Mouse (Mus musculus): ENCODE results near the gene Fchsd2.

Fchsd2 gene

DNA sequence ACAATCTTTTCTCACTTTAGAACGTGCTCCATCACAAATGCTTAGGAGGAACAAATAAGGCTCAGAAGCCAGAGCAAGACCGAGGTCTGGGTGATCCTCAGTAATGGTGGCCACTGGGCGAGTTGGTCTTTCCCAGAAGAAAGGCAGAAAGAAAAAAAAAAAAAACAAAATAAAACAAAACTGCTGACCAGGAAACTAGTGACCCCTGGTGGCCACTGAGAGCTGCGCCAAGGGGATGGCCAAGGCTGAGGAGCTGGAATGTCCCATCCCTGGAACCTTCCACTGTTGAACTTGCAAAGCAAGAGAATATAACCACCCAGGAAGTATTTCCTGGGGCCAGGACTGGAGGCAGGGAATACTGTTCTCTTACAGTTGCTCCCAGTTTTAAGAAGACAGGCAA is 195.8 kb downstream of the Fchsd2 start:
- DNase-seq (ENCODE audit: low spot score) = peak; percentile 73

DNA sequence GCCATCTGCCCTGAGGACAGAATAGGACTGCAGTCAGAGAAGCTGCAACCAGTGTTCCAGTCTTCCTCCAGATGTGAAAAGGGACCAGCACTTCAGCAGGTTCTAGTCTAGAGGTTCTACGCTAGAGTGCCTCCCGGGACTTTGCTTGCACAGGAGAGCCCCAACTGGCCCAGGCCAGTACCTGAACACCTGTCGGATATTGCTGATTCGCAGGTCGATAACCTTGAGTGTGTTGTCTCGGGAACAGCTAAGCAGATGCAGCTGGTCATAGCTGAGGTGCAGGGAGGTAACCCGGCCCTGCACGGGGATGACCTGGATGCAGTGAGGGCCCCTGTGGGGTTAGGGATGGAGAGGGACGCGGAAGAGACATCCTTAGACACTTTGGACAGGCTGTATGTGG is 197.7 kb downstream of the Fchsd2 start:
- DNase-seq (ENCODE audit: low spot score) = no peak

DNA sequence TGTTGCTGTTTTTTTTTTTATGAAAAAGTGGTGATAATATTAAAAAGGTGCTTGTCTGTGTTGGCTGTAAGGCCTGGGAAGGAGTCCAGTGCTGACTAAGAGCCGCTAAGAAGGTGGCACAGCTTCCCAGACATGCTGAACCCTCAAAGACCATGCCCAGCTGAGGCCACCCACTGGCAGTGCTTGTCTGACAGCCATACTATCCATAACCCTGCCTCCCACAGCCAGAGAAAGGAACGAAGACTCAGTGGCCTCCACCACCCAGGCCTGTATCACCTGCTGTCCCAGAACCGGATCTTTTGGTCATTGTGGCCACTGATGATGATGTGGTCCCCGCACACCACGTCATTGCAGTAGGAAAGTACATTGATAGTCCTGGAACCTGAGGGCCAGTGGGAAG is 198.5 kb downstream of the Fchsd2 start:
- DNase-seq (ENCODE audit: low spot score) = no peak

DNA sequence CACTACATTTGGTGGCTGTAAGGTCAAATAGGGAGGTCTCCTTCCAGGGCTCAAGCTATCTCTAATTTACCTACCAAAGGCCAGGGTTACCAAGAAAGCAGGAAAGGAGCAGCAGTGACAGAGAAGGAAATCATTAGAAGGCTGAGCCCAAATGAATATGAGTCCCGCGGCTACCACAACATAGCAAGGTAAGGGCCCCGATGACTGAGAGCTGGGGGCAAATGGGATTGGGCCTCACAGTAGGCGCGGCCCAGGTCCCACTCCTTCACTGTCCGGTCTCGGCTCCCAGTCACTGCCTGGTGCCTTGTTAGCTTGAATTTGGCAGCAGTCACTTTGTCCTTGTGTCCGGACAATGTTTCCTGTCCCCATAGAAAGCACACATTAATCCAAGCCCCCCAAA is 199.0 kb downstream of the Fchsd2 start:
- no peak for DNase-seq (ENCODE audit: low spot score)

DNA sequence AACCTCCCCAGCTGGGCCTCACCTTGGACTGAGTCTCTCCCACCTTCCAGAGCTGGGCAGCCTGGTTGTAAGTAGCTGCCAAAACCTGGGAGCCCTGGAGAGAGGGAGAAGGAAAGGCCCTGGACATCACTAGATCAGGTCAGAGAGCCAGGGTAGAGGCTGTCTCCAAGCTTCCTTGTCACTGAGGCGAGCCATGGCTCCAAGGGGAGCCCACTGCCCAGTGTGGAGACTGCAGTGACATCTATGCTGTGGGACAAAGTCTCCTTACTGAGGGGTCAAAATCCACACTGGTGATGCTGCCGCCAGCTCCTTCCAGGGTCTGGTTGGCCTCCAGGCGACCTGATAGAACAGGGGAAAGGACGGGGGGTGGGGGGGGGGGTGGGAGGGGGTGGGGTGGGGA is 199.4 kb downstream of the Fchsd2 start:
- no peak for DNase-seq (ENCODE audit: low spot score)

DNA sequence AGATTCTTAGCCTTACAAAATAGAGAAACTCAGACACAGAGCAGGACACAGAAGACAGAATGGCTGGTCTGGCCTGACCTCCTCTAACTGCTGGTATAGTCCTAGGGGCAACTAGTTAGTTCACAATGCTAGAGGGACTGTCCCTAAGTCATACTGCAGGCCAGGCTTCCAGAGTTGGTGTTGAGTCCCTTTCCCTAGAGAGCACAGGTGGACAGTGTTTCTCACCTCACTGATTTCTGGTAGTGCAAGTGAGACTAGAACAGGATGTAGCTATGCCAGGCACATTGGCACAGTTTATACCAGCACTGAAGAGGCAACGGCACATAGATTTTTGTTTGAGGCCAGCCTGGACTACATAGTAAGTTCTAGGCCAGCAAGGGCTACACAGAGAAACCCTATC is 200.0 kb downstream of the Fchsd2 start:
- no peak for DNase-seq (ENCODE audit: low spot score)

DNA sequence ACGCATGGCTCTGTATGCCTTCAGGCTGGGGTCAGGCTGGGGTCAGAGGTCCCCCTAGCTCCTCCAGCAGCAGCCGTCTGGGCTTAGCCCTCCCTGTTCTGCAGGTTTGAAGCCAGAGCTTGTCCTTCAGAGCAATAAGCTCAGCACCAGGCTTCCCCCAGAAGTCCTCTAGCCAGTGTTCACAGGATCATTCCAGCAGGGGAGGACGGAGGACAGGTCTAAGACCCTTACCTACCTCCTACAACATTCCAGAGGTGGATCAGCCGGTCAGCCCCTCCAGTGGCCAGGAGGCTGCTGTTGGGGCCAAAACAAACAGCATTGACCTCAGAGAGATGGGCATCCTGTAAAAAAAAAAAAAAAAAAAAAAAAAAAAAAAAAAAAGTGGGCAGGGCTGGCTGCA is 200.5 kb downstream of the Fchsd2 start:
- no peak for DNase-seq (ENCODE audit: low spot score)

DNA sequence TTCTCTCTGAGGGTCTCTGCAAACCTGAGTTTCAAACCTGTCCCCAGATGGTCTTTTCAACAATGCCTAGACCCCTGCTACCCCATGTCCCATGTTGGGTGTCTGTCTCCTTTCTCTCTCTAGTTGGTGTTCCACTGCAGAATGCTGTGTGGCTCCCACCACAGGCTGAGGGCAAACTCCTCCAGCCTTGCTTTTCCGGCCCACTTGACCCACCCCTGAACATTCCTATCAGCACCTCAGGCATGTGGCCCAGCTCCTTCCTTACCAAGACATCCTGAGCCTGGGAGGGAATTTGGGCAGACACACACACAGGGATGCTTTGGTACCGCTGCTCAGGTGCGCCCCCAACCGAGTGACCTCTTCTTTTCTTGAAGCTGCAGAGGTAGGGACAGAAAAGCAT is 200.9 kb downstream of the Fchsd2 start:
- DNase-seq (ENCODE audit: low spot score) = no peak

DNA sequence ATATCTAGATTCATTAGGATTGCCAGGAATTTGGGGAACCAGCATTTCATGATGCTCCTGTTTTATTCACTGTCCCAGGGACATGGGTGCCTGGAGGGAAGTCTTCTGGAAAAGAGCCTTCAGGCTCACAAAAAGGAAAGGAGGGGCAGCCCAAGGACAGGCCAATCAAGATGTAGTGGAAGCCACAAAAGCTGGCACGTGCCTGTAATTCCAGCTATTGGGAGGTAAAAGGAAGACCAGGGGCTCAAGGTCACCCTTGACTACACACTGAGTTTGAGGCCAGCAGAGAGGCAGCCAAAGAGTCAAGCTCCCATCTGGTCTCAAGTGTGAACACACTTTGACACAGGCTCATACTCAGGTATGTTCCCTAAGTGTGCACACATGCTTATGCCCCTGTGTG is 202.8 kb downstream of the Fchsd2 start:
- no peak for DNase-seq (ENCODE audit: low spot score)

DNA sequence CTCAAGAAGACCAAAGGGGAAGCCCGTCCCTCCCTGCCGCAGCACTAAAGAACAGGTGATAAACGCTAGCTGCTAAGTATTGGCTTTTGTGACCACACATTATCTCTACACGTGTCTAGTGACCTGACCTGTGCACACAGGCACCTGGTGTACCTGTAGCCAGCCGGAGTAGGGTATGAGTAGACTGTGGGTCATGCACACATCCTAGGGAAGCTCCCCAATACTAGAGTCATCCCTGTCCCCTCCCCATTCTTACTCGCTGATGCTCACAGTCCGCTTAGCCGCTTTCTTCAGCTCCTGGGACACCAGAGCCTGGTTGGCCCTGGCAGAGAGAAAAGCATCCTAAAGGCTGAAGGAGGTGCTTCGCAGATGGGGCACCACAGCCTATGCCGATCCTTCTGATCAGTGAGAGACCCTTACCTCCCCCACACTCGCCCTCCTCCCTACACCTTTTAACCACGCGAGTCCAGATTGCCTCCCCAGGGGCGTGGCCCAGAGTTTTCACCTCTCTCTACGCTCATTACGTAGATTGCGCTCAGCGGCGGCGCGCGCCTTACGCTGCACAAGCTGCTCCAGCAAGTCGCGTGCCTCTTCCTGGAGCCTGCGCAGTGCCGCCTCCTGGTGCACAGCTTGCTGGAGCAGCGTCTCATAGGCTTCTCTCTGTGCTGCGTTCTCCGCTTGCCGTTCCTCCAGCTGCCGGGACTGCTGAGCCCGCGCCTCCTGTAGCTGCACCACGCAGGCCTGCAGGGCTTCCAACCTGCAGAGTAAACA is 203.8 kb downstream of the Fchsd2 start:
- DNase-seq (ENCODE audit: low spot score) = no peak

DNA sequence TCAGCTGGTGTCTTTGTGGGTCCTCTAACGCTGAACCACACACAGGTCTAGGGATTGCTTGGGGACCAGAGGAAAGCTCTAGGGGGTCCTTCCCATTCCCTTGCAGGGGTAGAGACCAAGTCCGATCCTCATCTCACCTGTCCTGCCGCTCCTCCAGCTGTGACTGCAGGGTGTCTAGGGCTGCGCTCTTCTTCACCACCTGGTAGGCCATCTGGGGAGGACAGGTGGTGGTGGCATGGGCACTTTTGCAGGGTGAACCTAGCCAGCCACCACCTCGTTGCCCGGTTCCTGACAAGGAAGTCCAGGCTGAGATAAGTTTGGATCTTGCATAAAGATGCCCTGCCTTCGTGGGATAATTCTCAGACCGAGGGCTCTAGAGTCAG is 204.4 kb downstream of the Fchsd2 start:
- no peak for DNase-seq (ENCODE audit: low spot score)

DNA sequence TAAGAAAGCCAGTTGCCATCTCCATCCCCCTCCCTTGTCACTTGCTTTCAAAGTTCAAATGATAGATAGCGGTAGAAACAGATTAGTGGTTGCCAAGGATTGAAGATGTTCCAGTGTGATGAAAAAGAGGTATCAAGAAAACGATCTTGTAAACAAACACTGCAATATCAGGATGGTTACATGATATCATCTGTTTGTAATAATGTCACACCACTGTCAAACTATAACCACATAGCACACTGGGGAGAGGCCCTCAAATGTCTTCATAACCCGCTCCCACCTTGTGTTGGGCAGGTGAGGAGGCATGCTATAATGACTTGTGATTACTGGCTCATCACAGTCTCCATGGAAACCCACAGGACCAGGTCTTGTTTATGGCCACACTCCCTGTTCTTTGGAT is 205.7 kb downstream of the Fchsd2 start:
- no peak for DNase-seq (ENCODE audit: low spot score)

DNA sequence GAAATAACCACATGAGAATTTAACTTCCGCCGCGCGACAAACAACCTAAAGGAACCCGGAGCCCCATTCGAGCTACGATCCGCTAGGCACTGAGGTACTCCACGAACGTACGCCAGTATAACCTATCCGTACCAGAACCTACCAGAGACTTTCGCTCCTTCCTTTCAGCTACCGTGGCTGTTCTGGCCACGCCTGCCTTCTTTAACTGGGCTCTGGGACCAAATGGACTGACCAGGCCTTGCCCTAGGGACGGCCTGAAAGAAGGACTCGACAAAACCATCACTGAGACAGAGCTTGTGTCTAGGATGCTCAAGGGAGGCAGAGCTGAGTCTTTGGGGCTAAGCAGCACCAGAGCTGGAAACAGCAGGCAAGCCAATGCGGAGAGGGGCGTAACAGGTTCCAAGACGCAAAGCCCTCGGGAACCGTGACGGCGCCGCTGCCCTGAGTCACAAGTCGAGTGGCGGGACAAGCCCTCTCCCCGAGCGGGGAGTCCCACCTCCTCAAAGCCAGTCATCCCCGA is 208.8 kb downstream of the Fchsd2 start:
- DNase-seq (ENCODE audit: low spot score) = peak; percentile 30

DNA sequence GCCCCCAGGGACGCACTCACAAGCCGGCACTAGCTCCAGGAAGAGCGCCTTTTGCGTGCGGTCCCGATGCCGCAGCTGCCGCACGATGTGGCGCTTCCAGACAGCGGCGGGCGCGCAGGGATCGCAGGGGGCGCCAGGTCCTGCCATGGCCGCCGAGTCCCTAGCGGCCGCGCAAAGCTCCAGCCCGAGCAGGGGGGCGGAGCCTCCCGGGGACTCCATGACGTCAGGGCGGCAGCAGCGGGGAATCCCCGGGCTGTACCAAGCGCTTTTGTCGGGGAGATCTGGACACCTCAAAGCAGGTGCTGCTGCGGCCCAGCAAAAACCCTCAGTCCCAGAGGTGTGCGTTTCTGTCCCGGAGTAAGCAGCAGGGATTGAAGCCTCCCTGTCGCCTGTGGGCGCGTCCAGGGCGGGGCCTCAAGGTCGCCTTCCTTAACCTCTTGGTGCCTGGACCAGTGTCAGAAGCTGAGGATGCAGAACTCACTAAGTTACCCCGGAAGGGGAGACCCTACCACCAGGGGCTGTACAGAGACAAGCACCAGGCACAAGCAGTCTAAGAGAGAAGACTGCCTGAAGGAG is 209.3 kb downstream of the Fchsd2 start, which contains the start of gene Atg16l2:
Atg16l2 (minus strand) TSS at position 371 of the 576 bp plus-strand sequence.
- DNase-seq (ENCODE audit: low spot score) = peak; percentile 72

DNA sequence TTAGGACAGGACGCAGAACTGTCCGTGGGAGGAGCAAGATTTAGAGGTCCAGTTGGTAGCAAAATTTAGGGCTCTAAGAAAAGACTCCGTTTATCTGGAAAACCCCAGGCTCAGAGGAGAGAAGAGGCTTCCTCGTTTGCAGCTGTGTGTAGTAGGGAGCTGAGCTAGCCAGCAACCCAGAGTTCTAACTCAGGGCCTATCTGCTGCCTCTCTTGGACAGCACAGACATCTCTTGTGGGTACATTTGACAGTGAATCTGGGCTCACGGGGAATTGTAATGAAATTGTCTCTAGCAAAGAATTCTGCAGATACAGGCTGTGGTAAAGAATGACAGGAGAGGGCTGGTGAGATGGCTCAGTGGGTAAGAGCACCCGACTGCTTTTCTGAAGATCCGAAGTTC is 210.0 kb downstream of the Fchsd2 start:
- no peak for DNase-seq (ENCODE audit: low spot score)

DNA sequence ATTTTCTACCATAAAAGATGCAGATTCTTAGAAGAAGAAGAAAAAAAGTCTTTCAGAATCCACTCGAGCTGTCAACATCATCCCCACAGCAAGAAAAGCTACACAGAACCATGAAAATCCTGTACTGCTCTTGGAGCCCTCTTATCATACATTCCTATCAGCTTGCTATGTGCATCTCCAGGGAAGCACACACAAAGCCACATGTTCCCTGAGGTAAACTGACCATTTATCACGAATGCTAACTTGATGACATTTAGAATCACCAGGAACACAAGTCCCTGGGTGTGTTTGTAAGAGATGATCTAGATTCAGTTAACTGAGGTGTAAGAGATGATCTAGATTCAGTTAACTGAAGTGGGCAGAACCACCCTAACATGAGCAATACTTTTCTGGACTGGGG is 214.2 kb downstream of the Fchsd2 start:
- DNase-seq (ENCODE audit: low spot score) = no peak

DNA sequence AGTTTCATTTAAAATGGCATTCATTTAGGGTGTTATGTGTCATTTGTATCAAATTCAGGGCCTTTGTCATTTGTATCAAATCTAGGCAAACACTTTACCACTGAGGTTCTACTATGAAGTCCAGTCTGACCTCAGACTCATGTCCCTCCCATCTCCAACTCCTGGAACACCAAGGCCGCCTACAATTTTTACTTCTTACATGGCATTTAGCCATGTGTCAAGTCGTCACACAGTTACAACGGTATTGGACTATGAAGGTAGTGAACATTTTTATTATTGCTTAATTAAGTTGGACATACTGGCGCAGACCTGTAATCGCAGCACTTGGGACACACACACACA is 217.3 kb downstream of the Fchsd2 start:
- DNase-seq (ENCODE audit: low spot score) = no peak

DNA sequence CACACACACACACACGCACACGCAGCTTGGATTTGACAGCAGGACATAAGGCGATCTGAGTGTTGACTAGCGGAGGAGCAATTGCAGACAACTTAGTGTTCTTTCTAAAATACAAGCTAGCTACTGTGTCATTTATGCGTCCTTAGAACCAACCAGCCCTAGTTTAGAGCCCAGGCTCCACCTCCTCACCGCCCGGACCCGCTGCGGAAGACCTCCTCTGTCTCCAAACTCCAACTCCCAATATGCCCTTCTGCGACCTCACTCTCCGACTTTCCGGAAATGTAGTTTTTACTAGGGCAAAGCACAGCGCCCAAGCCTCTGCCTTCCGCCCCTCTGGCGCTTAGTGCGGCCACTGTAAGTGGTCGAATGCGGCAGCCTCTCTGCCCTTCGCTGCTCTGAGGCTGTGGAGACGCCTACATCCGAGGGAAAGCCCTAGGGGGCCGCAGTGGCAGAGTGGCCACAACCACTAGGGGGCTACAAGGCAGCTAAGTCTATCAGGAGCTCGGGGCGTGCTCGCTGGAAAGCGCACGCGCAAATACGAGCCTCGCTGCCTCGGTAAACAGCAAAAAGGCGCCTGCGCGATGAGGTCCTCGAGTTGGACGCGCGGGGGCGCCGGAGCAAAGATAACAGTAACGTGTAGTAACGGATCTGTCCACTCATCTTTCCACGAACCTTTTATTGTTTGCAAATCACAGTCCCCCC is 217.8 kb downstream of the Fchsd2 start:
- DNase-seq (ENCODE audit: low spot score) = peak; percentile 95

DNA sequence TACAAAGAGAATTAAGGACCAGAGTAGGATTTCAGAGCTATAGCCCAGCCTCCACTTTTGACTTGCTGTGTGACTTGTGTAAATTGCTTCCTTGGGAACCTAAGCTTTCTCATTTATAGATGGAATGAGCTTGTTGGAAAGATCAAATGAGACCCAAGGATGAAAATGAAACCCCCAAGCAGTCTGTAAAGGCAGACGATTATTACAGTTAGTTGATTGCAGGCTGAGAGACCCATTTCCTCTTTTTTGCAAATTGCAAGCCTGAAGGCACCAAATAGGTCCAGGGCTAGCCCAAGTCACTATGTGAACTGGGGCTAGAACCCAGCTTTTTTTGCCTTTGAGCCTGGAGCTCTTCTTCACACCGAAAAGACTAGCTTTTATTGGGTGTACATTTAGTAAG is 218.4 kb downstream of the Fchsd2 start:
- DNase-seq (ENCODE audit: low spot score) = no peak

DNA sequence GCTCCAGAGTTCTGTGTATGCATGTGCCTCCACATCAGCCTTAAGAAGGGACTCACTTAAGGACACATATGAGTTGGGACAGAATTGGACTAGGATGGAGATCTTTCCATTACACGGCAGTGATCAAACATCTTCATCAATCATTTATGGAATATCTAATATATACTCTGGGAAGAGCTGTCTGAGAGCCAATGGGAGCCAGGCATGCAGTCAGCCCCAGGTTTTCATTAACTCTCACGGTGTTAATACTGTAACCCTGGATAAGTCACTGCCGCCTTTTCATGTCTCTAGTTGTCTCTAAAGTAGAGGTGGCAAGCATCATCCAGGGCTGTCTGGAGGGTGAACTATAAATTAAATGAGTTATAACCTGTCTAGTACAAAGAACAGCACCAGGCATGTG is 220.4 kb downstream of the Fchsd2 start:
- DNase-seq (ENCODE audit: low spot score) = no peak

DNA sequence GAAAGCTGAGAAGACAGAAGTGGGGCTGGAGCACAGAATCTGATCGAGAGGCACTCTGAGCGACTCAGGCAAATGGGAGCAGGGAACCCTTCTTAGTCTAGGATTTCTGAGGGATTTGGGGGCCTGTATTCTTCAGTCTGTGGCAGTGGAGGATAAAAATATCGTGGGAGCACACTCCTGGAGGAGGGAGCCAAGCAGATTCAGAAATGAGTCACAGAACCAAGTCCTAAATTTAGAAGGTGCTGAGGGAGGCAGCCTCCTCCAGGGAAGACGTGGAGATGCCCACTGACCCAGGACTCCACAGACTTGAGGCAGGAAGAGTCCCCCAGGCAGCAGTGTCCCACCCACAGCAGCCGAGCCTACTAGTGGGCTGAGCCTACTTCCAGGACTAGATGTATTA is 221.7 kb downstream of the Fchsd2 start:
- no peak for DNase-seq (ENCODE audit: low spot score)

DNA sequence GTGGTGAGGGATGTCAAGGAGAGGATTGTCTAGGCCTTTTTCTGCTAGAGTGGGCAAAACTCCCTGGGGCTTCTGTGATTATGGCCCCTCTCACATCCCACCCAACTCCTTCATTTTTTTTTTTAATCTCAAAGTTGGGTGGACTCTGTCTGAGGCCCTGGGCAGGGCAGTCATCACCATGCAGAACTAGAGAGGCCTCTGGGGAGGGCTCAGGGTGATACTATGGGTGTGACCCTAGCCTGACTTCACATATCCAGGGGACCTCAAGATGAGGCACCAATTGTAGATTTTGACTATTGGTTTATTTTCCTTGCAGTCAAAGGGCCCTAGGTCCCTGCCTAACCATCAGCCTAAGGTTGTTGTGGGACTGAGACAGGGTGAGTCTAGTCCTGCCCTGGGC is 223.0 kb downstream of the Fchsd2 start:
- no peak for DNase-seq (ENCODE audit: low spot score)

DNA sequence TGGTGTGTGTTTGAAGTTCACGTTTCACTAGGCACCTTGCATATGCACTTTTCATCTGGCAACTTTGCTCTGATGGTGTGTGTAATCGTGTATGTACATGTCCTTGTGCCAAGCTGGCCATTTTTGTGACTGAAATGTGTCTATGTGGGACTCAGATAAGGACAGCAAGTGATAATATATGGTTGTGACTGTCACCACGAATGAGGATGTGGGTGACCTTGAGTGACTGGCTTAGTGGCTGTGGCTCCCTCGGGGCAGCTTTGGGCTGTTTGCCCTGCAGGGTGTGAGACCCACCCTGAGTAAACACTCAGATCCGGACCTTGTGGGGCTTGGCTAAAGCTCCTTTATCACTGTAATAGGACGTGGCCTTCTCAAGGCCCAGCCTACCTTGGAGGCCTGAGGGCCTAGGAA is 223.9 kb downstream of the Fchsd2 start:
- no peak for DNase-seq (ENCODE audit: low spot score)
